Mouse (Mus musculus) frontal cortex, postnatal 25 days (tissue): ENCODE results near the gene Olfr293.

Experiments
- DNase-seq, 2 experiments: peaks; one replicate each; pipeline ENCODE4 v3.0.0; 2022; ENCODE audit warnings: low spot score in 2 of 2

The Olfr293 gene

GRCm38 (mm10) chr7:86648761-86649160 is at the start of gene Olfr293:
TSS of gene Olfr293 (plus strand) at chr7:86649061.
- DNase-seq, result no peak

GRCm38 (mm10) chr7:86616543-86616942 is 32.3 kb upstream of the Olfr293 start, which contains the start of gene Olfr294:
TSS of gene Olfr294 (minus strand) at chr7:86616643.
- no peak for DNase-seq

GRCm38 (mm10) chr7:86688030-86688429 is 39.2 kb downstream of the Olfr293 start, which contains the start of gene Olfr292:
TSS of gene Olfr292 (plus strand) at chr7:86688330.
- DNase-seq, result no peak
